Mouse (Mus musculus): ENCODE measurements at regions not wholly inside any gene's neighbourhood (a gene's known extent, or its start where the extent isn't known, plus 50 kb on each side); places are given as distances from the start of the nearest gene placed in this dataset.
"Not testable (repeated sequence)": the region's sequence is repeated elsewhere in the genome, so short reads cannot be mapped to it uniquely, and the experiment has no call there.

DNA sequence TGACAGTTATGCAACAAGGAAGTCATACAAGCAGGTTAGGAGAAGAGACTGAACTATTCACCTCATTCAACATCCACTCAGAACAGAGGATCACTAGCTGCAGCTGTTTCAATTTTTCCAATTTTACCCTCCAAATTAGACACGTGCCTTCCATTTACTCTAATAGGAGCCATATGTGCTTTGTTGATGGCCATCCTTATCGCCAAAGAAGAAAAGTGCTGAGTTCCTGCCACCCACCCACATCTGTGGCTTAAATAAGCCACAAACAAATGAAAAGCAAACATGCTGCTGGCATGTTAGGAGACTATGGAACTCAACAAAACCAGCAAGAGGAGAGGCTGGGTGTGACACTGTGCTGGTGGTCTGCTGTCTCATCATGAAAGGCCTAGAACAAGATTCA lies 1786.1 kb downstream of the 9330182O14Rik start:
- no peak for DNase-seq

DNA sequence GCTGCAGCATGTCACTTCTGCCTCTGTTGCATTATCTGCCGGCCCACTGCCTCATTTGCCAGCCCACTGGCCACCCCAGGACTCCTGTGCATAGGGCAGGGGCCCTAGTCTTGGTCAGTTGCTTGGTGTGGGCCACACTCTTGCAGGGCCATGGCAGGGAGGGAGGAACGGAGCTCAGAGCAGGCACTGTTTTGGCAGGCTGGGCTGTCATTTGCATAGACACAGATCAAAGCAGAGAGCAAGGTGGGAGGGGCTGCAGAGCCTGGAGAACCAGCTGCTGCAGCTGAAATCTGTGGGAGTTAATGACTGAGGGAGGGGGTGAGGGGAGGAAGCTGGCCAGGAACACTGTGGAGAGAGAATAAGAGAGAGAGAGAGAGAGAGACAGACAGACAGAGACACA lies 1802.5 kb downstream of the 9330182O14Rik start:
- no peak for DNase-seq

DNA sequence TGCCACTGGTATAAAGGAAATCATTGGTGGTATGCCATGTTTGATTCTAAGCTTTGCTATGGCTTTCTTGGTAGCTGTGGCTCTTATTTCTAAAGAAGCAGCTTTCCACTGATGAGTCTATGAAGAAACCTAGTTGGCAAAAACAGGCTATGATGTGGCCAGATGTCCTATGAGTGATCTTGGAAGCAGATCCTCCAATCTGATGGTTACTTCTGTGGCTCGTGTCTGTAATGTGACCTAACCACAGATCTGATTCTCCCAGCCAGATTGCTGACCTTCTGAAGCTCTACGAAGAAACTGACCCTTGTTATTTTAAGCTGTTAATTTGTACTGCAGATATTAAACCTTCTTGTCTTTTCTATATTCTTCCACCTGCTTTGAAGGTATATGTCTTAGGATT lies 1811.1 kb downstream of the 9330182O14Rik start:
- no peak for DNase-seq

DNA sequence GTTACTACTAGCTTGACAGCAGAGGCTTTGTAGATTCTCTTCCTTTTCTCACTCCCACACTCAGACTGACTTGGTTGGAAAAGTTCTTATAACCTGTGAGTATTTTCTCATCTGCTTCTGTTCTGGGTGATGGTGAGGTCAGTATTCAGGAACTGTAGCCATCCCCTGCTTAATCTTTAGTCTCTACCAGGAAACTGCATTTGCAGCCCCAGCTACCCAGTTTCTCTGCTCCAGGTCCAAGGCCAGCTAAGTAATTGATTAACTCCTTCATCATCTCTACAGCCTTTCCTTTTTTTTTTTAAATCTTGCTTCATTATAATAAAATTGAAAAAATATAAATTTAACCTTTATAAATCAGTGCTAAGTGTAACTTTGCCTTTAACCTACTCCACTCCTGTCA lies 1813.7 kb downstream of the 9330182O14Rik start:
- DNase-seq: no peak

DNA sequence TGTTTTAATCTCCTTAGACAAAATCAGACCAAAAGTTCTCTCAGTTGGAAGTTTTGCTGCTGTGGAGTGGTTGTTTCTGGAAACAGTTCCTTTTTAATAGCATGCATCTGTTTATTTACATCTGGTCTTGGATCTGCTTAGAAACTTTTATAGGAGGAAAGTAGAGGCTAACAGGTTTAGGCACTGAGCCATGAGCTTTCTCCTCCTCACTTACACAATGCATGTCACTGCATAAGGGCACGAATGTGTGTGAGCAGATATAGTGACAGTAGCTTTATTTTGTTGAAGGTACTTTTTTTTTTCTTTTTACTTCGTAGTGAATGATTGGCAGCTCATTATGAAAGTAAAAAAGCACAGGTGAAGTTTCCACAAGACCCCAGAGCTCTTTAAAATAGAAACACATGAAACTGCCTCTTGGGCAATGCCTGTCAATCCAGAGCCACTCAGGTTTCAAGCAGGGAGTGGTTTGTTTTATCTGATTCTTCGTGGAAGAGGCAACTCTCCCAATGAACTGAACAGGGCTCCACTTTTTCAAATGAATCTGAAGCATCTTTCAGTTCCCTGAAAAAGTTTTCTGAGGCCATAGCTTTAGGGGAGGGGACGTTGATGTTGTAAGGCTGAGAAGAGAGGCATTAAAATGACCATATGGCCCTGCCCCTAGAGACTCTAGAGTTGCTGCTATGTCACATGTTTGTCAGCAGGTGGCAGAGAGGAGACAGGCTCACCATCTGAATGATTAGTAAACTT lies 1814.4 kb downstream of the 9330182O14Rik start:
- no peak for DNase-seq

DNA sequence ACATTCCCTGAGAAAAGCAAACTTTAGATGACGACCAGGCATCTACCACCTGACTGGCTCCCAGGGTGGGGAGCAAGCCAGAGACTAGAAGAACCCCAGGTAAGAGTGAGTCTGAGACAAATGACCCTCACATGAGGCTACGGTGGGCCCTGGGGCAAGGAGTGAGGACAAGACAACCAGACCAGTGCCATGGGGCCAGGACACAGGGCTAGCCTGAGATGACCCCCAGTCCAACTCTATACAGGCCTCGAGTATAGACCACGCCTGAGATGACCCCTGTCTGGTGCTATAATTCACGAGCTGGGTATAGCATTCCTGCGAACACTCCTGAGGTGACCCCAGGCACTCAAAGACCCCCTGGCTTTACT lies 1814.9 kb downstream of the 9330182O14Rik start:
- no peak for DNase-seq

DNA sequence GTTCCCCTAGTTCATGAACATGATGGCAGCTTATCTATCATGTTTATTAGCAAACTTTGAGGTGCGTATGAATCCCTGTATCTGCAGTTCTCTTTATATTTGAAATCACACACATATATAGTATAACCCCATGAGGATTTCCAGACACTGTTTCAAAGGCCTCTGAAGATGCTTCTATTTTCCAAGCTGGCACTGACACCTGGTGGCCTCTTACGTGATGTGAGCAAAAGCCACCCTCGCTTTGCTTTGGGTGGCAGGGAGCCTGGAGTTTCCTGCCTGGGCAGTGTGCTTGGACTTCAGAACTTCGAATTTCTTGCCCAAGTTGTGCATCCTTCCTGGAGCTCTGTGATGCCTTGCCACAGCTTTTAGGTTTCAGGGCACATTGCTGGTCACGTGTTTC lies 1817.1 kb downstream of the 9330182O14Rik start:
- no peak for DNase-seq

DNA sequence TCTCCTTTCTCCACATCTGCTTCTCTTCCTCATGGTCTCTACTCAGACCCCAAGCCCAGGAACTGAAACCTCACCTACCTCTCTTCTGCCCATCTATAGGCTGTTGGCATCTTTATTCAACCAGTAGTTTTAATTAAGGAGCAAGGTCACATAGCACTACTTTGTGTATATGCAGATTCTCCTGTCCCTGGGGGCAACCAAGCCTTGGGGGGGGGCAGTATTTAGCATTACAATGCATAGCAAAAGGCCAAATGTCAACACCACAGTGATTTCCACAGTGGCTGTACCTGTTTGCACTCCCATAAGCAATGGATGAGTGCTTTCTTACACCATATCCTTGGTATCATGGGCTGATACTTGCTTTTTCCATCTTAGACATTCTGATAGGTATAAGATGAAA lies 1826.4 kb downstream of the 9330182O14Rik start:
- DNase-seq: no peak

DNA sequence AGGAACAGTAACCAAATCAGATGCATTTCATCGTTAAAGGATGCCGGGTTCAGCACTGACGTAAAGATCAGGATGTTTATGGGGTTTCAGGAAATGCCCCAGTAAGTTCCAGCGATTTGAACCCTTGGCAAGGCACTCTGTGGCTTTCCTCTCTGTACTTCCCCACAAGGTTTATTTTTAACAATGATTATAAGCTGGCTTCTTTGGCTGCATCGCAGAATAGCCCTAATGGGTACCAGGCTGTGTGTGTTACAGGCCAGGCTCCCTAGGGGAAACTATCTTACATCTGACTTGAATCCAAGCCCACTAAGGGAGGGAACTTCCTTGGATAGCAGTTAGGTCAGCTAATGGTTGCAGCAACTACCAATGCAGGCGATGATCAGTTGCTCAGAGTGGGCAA lies 1836.7 kb downstream of the 9330182O14Rik start:
- no peak for DNase-seq

DNA sequence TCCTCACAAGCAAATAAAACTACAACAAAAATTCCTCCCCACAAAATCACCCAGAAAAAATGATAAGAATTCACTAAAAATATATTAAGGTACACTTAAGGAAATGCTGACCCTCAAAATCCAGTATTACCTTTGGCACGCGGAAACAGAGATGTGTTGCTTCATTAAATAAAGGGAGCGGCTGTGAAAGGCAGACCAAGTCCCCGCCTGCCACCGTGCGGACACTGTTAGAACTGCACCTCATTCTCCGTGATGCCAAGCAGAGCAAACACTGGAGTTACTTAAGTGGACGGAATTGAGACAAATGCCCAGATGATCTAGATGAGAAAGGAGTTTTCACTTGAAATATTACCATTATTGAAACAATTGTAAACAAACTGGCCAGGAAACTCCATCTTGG lies 1839.1 kb downstream of the 9330182O14Rik start:
- peak; percentile 86 for DNase-seq

DNA sequence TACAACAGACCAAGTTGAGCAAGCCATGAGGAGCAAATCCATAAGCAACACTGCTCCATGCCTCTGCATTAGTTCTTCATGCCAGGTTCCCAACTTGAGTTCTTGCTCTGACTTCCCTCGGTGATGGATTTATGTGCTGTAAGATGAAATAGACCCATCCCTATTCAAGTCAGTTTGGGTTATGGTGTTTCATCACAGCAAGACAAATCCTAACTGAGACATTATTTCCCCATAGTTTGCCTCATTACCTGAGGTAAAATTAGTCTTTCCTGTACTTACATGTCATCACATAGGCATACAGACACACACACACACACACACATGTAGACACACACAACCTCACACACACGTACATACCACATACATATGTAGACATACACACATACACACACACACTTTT lies 1843.0 kb downstream of the 9330182O14Rik start:
- DNase-seq: no peak

DNA sequence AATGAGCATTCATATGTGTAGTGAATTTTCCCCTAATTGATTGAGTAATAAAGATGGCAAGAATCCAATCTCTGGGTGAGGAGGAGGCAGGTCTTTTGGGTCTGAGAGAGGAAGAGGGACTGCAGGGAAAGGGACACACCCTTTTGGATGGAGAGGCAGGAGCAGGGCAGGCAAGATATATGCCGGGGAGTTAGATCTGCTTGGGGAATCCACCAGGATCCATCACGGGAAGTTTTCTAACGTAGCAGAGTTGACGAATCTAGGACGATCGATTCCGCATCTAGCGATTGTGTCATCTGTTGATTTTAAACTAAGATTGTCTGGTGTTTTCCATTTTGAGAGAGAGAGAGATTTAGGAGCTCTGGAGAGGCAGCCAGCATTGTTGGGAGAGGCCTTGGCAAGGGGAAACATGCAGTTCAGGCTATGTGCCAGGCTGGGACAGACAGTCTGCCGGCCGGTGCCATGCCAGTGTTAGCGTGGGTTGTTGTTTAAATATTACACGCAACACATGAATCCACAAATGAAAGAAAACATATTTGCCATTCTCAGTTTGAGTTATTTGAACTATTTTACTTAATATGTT lies 1843.6 kb downstream of the 9330182O14Rik start:
- DNase-seq: peak; percentile 45

DNA sequence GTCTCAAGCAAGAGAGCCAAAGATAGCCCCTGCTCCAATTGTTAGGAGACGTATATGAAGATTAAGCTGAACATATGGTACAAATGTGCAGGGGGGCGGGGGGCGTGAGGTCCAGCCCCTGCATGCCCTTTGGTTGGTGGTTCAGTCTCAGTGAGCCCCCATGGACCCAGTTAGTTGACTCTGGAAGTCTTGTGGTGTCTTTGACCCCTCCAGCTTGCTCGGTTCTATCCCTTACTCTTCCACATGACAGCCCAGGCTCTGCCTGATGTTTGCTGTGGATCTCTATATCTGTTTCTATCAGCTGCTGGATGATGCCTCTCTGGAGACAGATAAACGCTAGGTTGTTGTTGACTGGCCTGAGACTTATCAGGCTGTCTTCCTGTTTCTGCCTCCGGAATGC lies 1849.1 kb downstream of the 9330182O14Rik start:
- DNase-seq: no peak

DNA sequence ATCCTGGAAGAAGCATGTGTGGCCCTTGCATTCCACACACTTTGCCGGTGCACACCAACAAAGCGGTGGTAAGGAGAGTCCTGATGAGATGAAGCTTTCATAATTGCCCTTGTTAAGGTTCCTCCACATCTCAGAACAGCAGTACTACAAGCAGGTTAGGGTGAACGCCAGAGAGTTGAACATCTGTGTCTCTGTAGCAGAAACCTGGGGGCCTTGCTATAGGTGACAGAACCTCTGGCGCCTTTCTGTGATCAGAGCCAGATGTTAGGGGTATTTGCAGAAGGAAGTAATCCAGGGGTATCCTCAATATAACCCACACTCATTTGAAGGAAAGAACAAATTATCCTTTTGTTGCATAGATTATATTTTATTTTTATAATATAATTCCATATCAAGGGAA lies 1850.1 kb downstream of the 9330182O14Rik start:
- no peak for DNase-seq

DNA sequence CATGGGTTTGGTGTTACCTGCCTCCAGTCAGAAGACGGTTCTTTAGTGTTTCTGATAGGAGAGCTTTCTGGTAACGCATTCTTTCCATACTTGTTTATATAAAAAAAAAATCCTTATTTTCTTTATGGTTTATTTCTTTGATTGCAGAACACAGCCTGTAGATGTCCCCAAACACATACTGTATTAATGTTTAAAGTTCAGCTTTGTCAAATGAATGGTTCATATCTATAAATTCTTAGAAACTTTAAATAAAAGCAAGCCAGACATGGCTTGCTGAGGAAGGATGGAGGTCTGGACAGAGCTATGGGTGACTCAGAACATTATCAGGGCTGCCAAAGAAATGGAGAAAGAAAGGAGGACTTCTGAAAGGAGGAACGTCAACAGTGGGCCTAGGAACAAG lies 1852.1 kb downstream of the 9330182O14Rik start:
- no peak for DNase-seq

DNA sequence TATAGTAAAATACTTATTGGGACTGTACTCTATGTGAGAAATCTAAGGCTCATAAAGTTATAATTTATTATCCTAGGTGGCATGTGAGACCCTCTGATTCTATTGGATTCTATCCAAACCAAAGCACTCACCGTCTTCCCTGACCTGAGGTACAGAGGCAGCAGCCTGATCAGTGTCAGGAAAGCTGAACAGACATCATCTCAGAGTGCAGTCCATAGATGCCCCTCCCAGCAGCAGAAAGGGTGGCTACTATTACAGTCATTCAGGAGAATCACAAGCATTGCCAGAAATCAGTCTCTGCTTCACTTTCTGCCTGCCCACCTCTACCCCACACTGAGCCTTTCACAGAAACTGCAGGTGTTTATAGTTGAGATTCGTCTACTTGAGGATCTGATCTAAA lies 1854.9 kb downstream of the 9330182O14Rik start:
- no peak for DNase-seq

DNA sequence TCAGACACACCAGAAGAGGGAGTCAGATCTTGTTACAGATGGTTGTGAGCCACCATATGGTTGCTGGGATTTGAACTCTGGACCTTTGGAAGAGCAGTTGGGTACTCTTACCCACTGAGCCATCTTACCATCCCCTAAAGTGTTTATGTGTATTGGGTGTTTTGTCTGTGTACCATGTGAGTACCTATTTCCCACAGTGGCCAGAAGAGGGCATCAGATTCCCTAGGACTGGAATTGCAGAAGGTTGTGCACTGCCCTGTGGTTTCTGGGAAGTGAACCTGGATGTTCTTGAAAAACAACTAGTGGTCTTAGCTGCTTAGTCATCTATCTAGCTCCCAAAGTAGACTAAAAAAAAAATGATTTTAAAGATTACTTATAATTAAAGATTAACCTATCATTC lies 1857.7 kb downstream of the 9330182O14Rik start:
- DNase-seq: no peak

DNA sequence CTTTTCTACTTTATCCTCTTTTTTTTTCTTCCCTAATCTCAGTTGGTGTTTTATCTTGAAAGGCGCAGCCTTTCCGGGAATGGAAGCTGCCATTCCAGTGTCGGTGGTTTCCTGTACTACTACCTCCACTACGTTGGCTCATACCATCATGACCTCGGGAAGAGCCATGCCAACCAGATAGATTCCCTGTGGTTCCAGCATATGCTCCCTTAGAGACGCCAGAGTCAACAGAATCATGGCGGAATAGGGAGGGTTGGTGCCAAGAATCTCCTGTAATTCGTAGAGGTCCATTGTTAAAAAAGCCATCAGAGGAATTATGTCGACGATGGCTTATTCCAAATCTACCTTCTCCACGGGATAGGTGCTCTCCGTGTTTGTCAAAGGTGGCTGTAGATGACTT lies 1898.1 kb downstream of the 9330182O14Rik start:
- DNase-seq: not testable (repeated sequence)

DNA sequence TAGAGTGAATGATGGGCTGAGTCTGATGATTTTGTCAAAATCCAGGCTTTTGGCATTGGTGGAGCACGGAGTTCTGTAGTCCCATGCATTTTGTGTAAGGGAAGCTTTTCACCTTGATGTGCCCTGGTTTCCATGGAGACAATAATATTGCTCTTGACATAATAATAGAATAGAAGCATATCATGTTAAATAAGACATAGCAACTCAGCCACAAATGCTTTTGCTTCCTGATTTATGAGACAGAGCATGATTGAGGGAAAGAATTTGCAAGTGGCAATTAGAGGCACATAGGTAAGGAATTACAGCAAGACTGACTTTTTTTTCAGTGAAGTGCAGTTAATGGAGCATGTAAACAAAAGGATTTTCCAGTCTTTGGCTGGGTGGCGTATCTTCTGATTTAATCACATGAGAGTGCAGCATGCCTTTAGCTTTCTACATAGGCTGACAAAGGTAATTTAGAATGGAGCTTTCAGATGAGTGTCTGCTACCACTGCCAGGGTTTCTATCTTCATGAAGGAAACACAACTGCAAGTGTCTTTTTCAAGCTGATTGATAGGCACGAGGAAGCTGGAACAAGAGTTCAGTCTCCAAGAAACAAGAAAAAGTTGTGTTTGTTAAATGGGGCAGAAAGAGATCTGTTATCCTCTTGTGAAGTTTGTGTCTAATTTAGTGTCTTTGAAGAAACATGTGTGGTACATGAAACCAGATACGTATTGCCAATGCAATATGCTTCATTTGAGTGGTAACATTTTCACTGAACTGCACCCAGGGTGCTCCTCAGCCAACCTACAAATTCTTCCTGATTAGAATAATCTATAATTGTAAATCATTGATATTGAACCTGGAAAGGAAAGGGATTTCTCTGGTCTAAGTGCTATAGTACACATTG lies 1913.2 kb downstream of the 9330182O14Rik start:
- no peak for DNase-seq

DNA sequence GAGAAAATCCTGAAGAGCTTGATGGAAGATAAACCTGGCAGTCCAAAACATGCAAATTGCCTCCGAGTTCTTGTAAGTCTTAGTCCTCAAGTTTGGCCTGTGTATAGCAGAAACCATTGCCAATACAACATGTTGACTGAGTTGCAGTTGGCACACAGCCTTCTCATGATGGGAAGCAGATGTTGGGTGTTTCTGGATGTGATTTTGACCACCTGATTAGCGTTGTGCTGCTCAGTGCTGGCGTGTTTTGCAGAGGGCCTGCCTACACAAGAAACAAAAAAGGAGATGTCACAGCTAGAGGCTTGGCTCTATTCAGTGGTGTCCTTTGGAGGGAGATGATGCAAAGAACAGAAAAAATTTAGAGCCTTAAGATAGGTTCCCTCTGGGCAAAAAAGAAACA lies 1922.6 kb downstream of the 9330182O14Rik start:
- peak; percentile 34 for DNase-seq

DNA sequence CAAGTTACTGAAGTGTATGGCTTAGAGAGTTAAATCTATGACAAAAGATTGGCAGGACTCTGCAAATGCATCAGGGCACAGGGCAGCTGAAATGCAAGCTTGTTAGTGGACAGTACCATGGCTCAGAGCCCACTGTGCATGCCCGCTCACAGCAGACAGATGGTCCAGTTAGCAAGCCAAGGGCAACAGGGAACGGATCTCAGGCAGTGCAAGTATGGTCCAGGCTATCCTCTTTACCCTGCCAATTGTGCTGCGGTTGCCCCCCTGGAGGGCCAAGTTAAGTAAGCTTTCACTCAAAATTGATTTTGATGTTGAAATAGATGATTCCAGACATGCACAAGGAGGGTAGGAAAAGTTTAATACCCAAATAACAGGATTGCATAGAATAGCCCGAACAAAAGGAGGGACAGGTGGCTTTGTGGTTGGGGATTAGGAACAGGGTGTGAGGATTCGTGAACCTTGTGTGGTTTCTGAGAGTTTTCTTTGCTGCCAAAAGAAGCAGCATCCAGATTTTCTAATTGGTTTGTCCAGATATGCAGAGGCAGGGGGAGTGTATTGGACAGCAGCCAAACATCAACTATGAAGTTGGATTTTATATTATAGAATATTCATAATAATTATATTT lies 1934.2 kb downstream of the 9330182O14Rik start:
- DNase-seq: no peak

DNA sequence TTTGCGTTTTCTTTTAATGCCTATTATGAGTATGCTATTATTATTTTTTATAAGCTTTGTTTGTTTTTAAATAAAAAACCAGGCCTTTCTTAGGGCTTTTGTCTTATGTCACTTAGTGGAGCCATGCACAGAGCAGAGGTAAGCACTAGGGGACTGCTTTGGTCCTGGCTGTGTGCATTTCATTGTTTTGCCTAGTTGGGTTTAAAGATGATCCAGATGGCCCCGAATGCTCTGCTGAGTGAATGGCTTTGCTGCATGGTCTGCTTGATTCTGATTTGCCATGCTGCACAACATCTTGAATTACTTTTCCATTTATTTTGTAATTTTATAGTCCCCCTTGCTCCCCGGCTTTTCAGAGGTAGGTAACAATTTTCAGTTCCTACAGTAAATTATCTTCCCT lies 1934.9 kb downstream of the 9330182O14Rik start:
- no peak for DNase-seq

DNA sequence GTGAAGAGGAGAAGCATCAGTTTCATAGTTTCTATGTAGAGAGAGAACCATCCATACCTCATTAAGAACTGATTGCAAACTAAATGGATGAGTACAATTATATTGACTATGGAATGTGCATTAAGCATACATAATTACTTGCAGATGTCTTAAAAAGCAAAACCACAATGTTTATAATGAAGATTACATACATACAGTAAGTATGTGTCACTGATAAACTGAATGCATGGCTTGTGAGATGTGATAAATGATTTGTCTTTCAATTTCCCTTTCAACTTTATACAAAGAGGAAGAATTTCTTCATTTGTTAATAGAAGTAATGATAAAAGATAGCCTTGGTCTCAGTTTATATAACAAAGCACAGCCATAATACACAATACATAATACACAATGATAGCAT lies 1939.3 kb downstream of the 9330182O14Rik start:
- DNase-seq: no peak

DNA sequence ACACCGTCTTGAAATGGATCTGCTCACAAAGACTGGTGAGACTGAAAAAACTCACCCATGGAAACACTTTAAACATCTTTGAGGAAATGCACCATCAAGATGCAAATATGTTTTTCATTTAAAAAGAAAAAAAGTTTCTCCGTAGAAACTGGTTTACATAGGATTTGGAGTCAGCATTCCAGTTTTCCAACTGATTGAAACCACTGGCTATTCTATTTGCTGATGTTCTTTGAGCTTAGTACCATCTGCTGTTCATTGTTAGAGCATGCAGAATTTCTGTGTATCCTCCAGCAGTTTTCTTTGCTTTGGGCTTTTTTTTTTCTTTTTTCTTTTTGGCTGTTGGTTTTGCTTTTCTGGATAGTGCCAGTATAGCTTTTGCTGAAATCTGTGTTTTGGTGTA lies 1948.3 kb downstream of the 9330182O14Rik start:
- no peak for DNase-seq
